Mouse (Mus musculus): ENCODE data around the gene Gfer. TPM values are rescaled to one million over a fixed set of nuclear protein-coding genes. Genes with fewer than 3 reads are reported as not detected.

Gfer gene
- total and polyA plus RNA-seq, 3 experiments: 83.0 to 86.8 TPM; not detected in 1

- H3K9me3 ChIP-seq (replicated peaks; ENCODE audit: insufficient read depth, low read length): no peaks in the 10 kb centered on the region
- no peak for DNase-seq (ENCODE audit: low read depth, low spot score)
- H3K27me3 ChIP-seq (ENCODE audit: control insufficient read depth in 1 of 2, insufficient read depth in 2 of 2, low read length in 2 of 2): no peaks in the 10 kb centered on the region
- H3K9ac ChIP-seq (ENCODE audit: control insufficient read depth, low read depth, low read length, poor library complexity, severe bottlenecking): no peak within 1 kb of the TSS
- no peaks in the 10 kb centered on the region for H3K36me3 ChIP-seq (ENCODE audit: control insufficient read depth in 1 of 2, insufficient read depth in 2 of 2, low read length in 2 of 2)
- H3K4me3 ChIP-seq (ENCODE audit: control insufficient read depth in 1 of 2, insufficient read depth in 1 of 2, low read depth in 2 of 2, low read length in 2 of 2): no peak within 1 kb of the TSS
- no peaks in the 10 kb centered on the region for H3K79me2 ChIP-seq (ENCODE audit: control insufficient read depth, insufficient read depth, low read length, poor library complexity)
- no peak within 1 kb of the TSS for H3K27ac ChIP-seq (ENCODE audit: control insufficient read depth, low read depth, low read length)
- TF ChIP-seq SMC3 (IDR thresholded peaks at IDR 0.05; ENCODE audit: low read depth, low read length) (no peak), MXI1 (IDR thresholded peaks at IDR 0.05; ENCODE audit: low read depth, low read length) (no peak), SIN3A (IDR thresholded peaks at IDR 0.05; ENCODE audit: low read length) (no peak), MEF2A (IDR thresholded peaks at IDR 0.05; ENCODE audit: extremely low read depth, insufficient replicate concordance, low read depth, low read length, poor library complexity, severe bottlenecking) (no peak), MAX (IDR thresholded peaks at IDR 0.05; ENCODE audit: low read length) (no peak), TAL1 (IDR thresholded peaks at IDR 0.05; ENCODE audit: low read length) (no peak), RCOR1 (IDR thresholded peaks at IDR 0.05; ENCODE audit: low read depth, low read length) (no peak), MYB (IDR thresholded peaks at IDR 0.05; ENCODE audit: low read depth, low read length) (no peak), TCF12 (IDR thresholded peaks at IDR 0.05; ENCODE audit: low read depth, low read length) (no peak), E2F4 (IDR thresholded peaks at IDR 0.05; ENCODE audit: borderline replicate concordance, low read depth, low read length) (no peak), NELFE (IDR thresholded peaks at IDR 0.05; ENCODE audit: low read depth, low read length) (no peak), BHLHE40 (IDR thresholded peaks at IDR 0.05; ENCODE audit: borderline replicate concordance, low read depth, low read length) (no peak)
- H3K4me1 ChIP-seq (ENCODE audit: control insufficient read depth in 1 of 2, insufficient read depth in 2 of 2, low read length in 2 of 2): no peaks in the 10 kb centered on the region
Measured at GRCm38 (mm10) chr17:24658017-24658758, 37.8 kb downstream of the Gfer start, which contains the start of gene Npw. TSS of gene Npw (minus strand) at chr17:24658457.

- H3K4me3 ChIP-seq (ENCODE audit: control insufficient read depth in 1 of 2, insufficient read depth in 1 of 2, low read depth in 2 of 2, low read length in 2 of 2): no peak overlapping the region
- H3K36me3 ChIP-seq (ENCODE audit: control insufficient read depth in 1 of 2, insufficient read depth in 2 of 2, low read length in 2 of 2): no peaks in the 10 kb centered on the region
- H3K9ac ChIP-seq (ENCODE audit: control insufficient read depth, low read depth, low read length, poor library complexity, severe bottlenecking): no peak overlapping the region
- no peak overlapping the region for H3K27ac ChIP-seq (ENCODE audit: control insufficient read depth, low read depth, low read length)
- no peak for TF ChIP-seq CHD2 (IDR thresholded peaks at IDR 0.05; ENCODE audit: low read length)
- TF ChIP-seq CHD1 (IDR thresholded peaks at IDR 0.05; ENCODE audit: low read depth, low read length): no peak
- no peak for TF ChIP-seq TCF12 (IDR thresholded peaks at IDR 0.05; ENCODE audit: low read depth, low read length)
- no peak for TF ChIP-seq MEF2A (IDR thresholded peaks at IDR 0.05; ENCODE audit: extremely low read depth, insufficient replicate concordance, low read depth, low read length, poor library complexity, severe bottlenecking)
- TF ChIP-seq TBP (IDR thresholded peaks at IDR 0.05; ENCODE audit: low read depth, low read length): no peak
- no peak for TF ChIP-seq MAFK (IDR thresholded peaks at IDR 0.05; ENCODE audit: borderline replicate concordance, low read depth, low read length)
- TF ChIP-seq E2F4 (IDR thresholded peaks at IDR 0.05; ENCODE audit: borderline replicate concordance, low read depth, low read length): no peak
- TF ChIP-seq GATA1 (IDR thresholded peaks at IDR 0.05; ENCODE audit: low read depth, low read length): peak; percentile 57
- DNase-seq (ENCODE audit: low read depth, low spot score): no peak
- peaks cover 13 to 14% of the 10 kb centered on the region in 2 experiments for H3K27me3 ChIP-seq (ENCODE audit: control insufficient read depth in 1 of 2, insufficient read depth in 2 of 2, low read length in 2 of 2)
- H3K79me2 ChIP-seq (ENCODE audit: control insufficient read depth, insufficient read depth, low read length, poor library complexity): no peaks in the 10 kb centered on the region
- no peaks in the 10 kb centered on the region for H3K4me1 ChIP-seq (ENCODE audit: control insufficient read depth in 1 of 2, insufficient read depth in 2 of 2, low read length in 2 of 2)
- no peaks in the 10 kb centered on the region for H3K9me3 ChIP-seq (replicated peaks; ENCODE audit: insufficient read depth, low read length)
Measured at GRCm38 (mm10) chr17:24654969-24655368, 41.0 kb downstream of the Gfer start.

All from MEL (cell line).